Mouse (Mus musculus) hindbrain, embryonic 15.5 days (tissue): Measurements from ENCODE around the gene Sfxn5. TPM values are rescaled to one million over a fixed set of nuclear protein-coding genes. Genes with fewer than 3 reads are reported as not detected.

ENCODE experiments used
- ATAC-seq: fragments of 200-750 bp; cut with Nextera tagmentation; 2 replicates; pipeline ENCODE4 v1.8.0; 2017; ENCODE audit warnings: low read depth, moderate number of reproducible peaks, moderate TSS enrichment; ENCODE audit not compliant: low FRiP score
- H3K27ac ChIP-seq: fragments of 300-500 bp; sonication (generic); replicated peaks from 2 replicates; pipeline ENCODE4 v1.5.1; 2015; ENCODE audit warnings: mild to moderate bottlenecking, inconsistent platforms
- H3K27me3 ChIP-seq: fragments of 300-500 bp; sonication (generic); 2 replicates; pipeline ENCODE4 v1.6.1; 2015; ENCODE audit warnings: control low read depth, inconsistent platforms
- H3K36me3 ChIP-seq: fragments of 300-500 bp; sonication (generic); 2 replicates; pipeline ENCODE4 v1.6.1; 2015; ENCODE audit warnings: control low read depth, inconsistent platforms
- H3K4me1 ChIP-seq: fragments of 300-500 bp; sonication (generic); replicated peaks from 2 replicates; pipeline ENCODE4 v1.6.1; 2015; ENCODE audit warnings: control low read depth, inconsistent platforms
- H3K4me2 ChIP-seq: fragments of 300-500 bp; sonication (generic); 2 replicates; pipeline ENCODE4 v1.6.1; 2015; ENCODE audit warnings: moderate library complexity, mild to moderate bottlenecking, inconsistent platforms
- H3K4me3 ChIP-seq: fragments of 300-500 bp; sonication (generic); 2 replicates; pipeline ENCODE4 v1.5.1; 2015; ENCODE audit warnings: mild to moderate bottlenecking, inconsistent platforms
- H3K9ac ChIP-seq: fragments of 300-500 bp; sonication (generic); 2 replicates; pipeline ENCODE4 v1.6.1; 2015; ENCODE audit warnings: inconsistent platforms
- H3K9me3 ChIP-seq: fragments of 300-500 bp; sonication (generic); 2 replicates; pipeline ENCODE4 v1.6.1; 2016; ENCODE audit warnings: control low read depth, inconsistent platforms
- WGBS: fragments of 180-500 bp; shearing (Covaris S2); methylation state at CpG from one replicate; pipeline ENCODE4 v1.1.7; 2015; 5-methylcytosine and 5-hydroxymethylcytosine counted together
- polyA plus RNA-seq: library from polyadenylated mRNA; unstranded; fragments of >200 nt; fragmentation: Nextera tagmentation; extraction: Ambion mirVana; gene quantifications from 2 replicates; pipeline ENCODE4 v1.2.1, GENCODE M21; 2015

The Sfxn5 gene
- polyA plus RNA-seq, 1 experiment from 2014 or later, result 43.1 TPM

DNA sequence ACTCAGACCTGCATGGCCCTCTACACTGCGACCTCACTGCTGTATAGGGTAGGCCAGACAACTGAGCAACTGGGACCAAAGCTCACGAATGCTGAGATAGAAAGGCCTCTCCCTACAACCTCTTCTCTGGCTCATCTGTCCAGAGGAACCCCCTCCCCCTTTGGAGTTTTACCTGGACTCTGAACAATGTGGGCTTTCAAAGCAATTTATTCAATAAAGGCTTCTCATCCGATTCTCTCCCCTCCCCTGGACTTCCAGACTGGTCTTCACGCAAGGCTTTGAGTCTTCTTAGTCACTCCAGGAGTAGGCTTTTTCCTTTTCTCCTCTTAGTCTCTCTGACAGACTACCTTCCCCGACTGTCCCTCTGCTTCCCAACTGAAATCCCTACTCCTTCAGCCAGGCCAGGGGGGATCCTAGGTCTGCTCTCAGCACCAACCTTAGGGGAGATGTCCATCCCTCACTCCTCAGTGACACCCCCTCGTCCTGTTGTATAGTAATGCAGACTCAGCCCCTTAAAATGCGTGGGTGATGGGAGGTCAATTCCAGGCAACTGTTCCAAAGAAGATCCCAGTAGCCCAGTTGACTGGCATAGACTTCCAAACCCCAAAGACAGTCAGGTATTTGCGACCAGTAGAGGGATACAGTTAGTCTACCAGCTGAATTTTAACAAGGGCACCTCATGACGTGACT, 141.3 kb downstream of the Sfxn5 start:
- WGBS, result 12% methylated on average over 9 of the region's 9 CpGs
- Histone ChIP-seq H3K27ac (no peak overlapping the region), H3K9ac (no peak overlapping the region), H3K9me3 (no peaks in the 10 kb centered on the region), H3K4me1 (peaks cover 36% of the 10 kb centered on the region), H3K27me3 (peaks cover 67% of the 10 kb centered on the region), H3K36me3 (no peaks in the 10 kb centered on the region), H3K4me3 (no peak overlapping the region), H3K4me2 (no peak overlapping the region)
- ATAC-seq, result no peak

DNA sequence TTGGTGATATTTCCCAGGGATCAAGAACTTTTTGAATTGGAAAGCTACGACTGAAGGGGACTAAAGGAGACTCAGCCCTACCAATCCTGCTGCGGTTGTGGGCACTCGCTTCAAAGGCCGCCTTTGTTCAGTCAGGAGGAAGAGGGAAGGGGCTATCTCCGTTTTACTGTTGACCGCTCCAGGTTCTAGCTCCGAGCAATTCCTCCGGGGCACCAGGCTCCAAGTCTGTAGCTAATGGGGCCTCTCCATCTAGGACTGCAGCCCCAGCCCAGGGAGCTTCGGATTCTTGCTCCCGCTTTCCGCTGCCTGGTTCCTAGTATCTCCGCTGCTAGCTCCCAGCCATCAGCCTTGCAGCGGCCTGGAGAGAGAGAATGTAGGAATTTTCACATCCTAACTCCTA, 142.6 kb downstream of the Sfxn5 start:
- no peak overlapping the region for H3K27ac ChIP-seq
- peaks cover 45% of the 10 kb centered on the region for H3K4me1 ChIP-seq
- 2% methylated on average over 13 of the region's 13 CpGs for WGBS

DNA sequence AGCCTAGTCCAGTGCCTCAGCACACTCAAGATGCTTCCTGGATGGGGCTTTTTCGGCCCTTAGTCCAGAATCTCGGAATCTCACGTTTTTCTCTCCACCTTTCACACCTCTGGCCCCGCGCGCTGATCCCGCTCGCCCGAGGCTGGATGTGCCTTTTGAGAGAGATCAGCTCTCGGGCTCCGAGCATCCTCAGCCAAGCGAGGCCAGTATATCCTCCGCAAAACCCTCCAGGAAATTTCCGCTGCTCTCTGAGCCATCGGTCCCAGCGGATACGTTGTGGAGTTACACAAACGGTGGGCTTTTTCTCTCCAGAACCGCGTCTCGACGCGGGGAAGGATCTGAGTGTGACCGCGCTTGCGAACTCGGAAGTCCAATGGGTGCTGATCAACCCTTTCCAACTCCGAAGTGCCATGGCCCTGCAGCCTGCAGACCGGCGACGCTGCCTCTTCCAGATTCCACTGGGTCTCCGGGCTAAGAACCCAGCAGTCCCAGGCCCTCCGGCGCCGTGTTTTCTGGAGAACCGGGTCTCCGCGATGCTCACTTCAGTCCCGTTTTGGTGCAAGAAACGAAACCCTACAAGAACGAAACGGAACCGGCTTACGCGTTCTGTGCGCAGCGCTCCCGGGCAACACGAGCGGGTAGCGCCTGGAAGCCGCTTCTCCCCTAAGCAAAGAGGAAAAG, 143.2 kb downstream of the Sfxn5 start:
- ATAC-seq, result no peak
- Histone ChIP-seq H3K4me3 (peak overlapping the region; percentile 22), H3K27ac (no peak overlapping the region), H3K4me2 (peak overlapping the region; percentile 41), H3K9me3 (no peaks in the 10 kb centered on the region), H3K27me3 (peaks cover 56% of the 10 kb centered on the region), H3K4me1 (peaks cover 45% of the 10 kb centered on the region), H3K36me3 (no peaks in the 10 kb centered on the region), H3K9ac (no peak overlapping the region)
- WGBS, result under 1% methylated on average over 52 of the region's 52 CpGs

More for the DNA sequence above, 142.6 kb downstream of the Sfxn5 start:
- Histone ChIP-seq H3K9me3 (no peaks in the 10 kb centered on the region), H3K27me3 (peaks cover 61% of the 10 kb centered on the region), H3K4me3 (peak overlapping the region; percentile 22), H3K36me3 (no peaks in the 10 kb centered on the region), H3K9ac (no peak overlapping the region), H3K4me2 (peak overlapping the region; percentile 41)
- no peak for ATAC-seq

DNA sequence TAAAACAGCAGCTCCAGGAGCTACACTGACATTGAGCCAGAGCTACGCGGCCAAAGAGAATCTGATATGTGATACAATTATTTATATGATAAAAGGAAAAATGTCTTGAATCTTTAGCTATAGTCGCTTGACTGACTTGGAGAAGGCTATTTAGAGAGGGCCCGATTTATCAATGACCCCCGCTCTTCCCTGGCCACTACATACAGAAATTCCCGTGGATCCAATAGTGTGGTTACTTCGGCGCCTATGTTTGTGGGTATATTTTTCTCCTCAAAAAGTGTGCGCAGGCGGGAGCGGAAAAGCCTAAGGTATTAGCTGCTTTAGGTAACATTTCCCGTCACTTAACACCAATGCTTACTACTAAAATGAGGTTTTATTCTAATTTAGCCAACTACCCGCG, 143.9 kb downstream of the Sfxn5 start:
- ATAC-seq, result no peak
- no peak overlapping the region for H3K4me2 ChIP-seq
- 5% methylated on average over 14 of the region's 14 CpGs for WGBS
- H3K36me3 ChIP-seq, result no peaks in the 10 kb centered on the region
- no peaks in the 10 kb centered on the region for H3K9me3 ChIP-seq
- H3K27ac ChIP-seq, result no peak overlapping the region
- no peak overlapping the region for H3K9ac ChIP-seq
- H3K4me1 ChIP-seq, result peaks cover 45% of the 10 kb centered on the region
- no peak overlapping the region for H3K4me3 ChIP-seq
- peaks cover 53% of the 10 kb centered on the region for H3K27me3 ChIP-seq

DNA sequence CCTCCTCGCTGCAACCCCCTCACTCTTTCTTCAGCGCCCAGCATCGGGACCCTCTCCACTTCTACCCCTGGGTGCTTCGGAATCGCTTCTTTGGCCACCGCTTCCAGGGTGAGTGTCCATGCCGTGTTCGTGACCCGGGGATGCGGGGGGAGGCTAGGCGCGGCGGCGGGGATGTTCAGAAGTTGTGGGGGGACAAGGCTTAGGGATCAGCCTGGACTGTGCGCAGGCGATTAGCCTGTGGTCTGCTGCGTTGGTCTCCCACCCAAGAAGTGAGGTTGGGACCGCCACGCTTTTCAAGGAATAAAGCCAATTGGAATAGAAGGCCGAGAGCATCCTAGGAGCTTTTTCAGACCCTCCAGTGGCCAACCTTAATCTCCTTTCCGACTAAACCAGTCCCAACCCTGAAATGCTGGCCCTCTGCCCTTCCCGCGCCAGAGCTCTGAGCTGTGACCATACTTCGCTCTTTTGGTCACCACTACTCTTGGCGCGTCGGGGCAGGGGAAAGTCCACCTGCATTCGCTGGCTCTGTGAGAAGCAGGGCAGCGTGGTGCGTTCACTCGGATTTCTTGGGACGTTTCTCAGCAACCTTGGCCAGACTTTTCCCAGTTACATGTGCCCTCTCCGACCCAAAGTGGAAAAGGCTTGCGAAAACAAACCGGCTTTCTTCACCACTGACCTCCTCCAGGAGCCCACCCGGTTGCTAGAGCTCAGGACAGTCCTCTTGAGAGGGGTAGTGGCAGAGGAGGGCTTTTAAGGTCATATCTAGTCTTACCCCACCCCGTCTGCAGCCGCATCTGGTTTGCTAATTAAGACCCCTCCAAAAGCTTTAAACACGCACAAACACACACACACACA, 144.7 kb downstream of the Sfxn5 start:
- Histone ChIP-seq H3K27me3 (peaks cover 53% of the 10 kb centered on the region), H3K36me3 (no peaks in the 10 kb centered on the region), H3K4me1 (peaks cover 40% of the 10 kb centered on the region), H3K27ac (no peak overlapping the region), H3K4me3 (peak overlapping the region; percentile 31), H3K9me3 (no peaks in the 10 kb centered on the region), H3K9ac (no peak overlapping the region), H3K4me2 (peak overlapping the region; percentile 65)
- 1% methylated on average over 39 of the region's 39 CpGs for WGBS
- no peak for ATAC-seq

DNA sequence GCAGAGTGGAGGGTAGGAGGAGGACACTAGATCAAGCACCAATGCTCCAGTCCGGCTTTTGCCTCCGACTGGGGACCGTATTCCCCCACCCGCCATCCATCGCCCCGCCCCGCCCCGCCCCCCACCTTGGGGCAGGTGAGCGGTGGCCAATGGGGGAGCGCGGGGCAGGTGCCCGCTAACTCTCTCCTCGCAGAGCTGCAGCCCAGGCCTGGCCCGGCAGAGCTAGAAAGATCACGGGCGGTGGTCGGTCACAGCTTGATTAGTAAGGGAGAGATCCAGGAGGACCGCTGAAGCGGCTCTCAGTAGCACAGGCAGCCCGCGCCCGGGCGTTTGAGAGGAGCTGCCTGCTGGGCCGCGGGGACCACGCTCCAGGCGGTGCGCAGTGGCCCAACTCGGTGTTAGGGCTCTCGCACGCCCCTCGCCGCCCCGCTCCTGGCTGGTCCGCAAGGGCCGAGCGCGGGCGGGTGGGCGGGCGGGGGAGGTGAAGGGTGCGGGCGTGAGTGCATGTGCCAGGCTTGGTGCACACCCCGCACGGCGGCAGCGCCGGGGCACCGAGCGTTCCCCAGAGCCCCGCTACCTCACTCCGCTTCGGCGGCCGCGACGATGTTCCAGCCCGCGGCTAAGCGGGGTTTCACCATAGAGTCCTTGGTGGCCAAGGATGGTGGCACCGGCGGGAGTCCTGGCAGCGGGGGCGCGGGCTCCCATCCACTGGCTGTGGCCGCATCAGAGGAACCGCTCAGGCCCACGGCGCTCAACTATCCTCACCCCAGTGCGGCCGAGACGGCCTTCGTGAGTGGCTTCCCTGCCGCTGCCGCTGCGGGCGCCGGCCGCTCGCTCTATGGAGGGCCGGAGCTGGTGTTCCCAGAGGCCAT, 145.6 kb downstream of the Sfxn5 start, which contains the start of gene Emx1:
Emx1 (plus strand) TSS at position 99 of the 872 bp plus-strand sequence.
- H3K27me3 ChIP-seq, result peaks cover 50% of the 10 kb centered on the region
- H3K9me3 ChIP-seq, result no peaks in the 10 kb centered on the region
- ATAC-seq, result peak; percentile 36; the same call in 1 of the 2 replicates
- peaks cover 40% of the 10 kb centered on the region for H3K4me1 ChIP-seq
- peak within 1 kb of the TSS; percentile 65 for H3K4me2 ChIP-seq
- no peak within 1 kb of the TSS for H3K27ac ChIP-seq
- H3K4me3 ChIP-seq, result peak within 1 kb of the TSS; percentile 31
- 0% methylated on average over 66 of the region's 81 CpGs for WGBS
- no peak within 1 kb of the TSS for H3K9ac ChIP-seq
- no peaks in the 10 kb centered on the region for H3K36me3 ChIP-seq

DNA sequence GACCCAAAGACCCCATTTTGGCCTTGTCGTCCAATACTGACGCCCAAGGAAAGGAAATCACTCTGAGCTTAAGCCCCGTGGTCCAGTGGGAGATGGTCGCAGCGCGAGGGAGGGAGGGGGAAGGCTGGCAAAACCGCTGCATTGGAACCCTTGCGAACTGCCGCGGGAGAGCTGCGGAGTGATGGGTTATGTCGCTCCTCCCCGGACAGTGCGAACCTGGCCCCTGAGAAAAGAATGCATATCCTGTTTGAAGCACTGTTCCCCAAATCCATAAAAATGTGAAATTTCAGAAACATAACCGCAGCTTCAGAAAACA, 146.5 kb downstream of the Sfxn5 start:
- no peak overlapping the region for H3K27ac ChIP-seq
- no peak overlapping the region for H3K9ac ChIP-seq
- H3K36me3 ChIP-seq, result no peaks in the 10 kb centered on the region
- H3K4me2 ChIP-seq, result no peak overlapping the region
- peaks cover 40% of the 10 kb centered on the region for H3K4me1 ChIP-seq
- H3K27me3 ChIP-seq, result peaks cover 41% of the 10 kb centered on the region
- under 1% methylated on average over 15 of the region's 15 CpGs for WGBS
- no peak for ATAC-seq
- no peak overlapping the region for H3K4me3 ChIP-seq
- no peaks in the 10 kb centered on the region for H3K9me3 ChIP-seq

DNA sequence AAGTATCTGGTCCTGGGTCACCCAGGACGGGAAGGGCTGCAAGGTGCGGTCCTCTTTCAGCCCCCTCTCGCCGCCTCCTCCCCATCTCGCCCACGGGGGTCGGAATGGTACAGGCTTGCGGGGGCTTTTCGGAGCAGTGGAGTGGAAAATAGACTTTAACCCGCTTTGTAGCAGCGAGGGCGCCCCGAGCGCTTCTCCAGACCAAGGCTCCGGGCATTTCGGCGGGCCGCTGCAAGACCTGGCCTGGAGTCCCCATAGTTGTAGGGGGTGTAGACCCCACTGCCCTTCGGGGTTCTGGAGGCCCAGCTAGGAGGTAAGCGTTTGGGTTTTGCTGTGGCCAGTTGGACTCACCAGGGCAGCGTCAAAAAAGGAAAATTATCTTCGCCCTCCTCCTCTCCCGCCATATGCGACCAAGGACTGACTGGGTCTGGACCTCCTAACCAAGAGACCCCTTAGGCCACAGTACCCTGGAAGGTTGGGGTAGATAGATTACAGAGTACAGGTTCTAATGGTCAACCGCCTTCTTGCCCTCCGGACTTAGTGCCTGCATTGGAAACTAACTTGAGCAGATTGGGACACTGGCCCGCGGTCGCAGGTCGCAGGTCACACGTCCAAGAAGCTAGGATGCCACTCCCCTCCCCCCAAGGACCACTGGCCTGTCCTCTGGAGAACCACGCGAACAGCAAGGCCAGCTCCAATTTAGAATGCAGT, 147.0 kb downstream of the Sfxn5 start:
- WGBS, result 1% methylated on average over 33 of the region's 33 CpGs
- Histone ChIP-seq H3K9me3 (no peaks in the 10 kb centered on the region), H3K4me2 (peak overlapping the region; percentile 26; the same call in 1 of the 2 replicates), H3K36me3 (no peaks in the 10 kb centered on the region), H3K4me1 (peaks cover 40% of the 10 kb centered on the region), H3K4me3 (no peak overlapping the region), H3K9ac (no peak overlapping the region), H3K27ac (no peak overlapping the region), H3K27me3 (peaks cover 39% of the 10 kb centered on the region)
- no peak for ATAC-seq

DNA sequence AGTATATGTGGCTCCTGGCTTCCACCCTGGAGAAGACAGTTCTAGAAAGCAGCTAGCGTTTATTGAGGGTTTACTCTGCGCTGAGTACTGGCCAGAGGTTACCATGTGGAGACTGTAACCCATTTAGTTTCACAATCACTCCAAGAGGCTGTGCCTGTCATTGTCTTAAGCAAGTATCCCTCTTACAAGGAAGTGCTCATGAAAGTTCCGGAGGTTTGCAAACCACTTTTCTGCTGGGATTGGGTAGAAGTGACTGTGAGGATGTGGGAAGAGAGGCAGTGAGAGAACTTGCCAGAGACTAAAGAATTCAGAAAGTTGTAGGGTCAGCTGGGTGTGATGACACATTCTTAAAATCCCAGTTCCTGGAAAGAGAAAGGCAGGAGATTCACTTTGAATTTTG, 149.3 kb downstream of the Sfxn5 start:
- peaks cover 28% of the 10 kb centered on the region for H3K27me3 ChIP-seq
- no peaks in the 10 kb centered on the region for H3K9me3 ChIP-seq
- WGBS, result 59% methylated on average over 3 of the region's 3 CpGs
- no peak overlapping the region for H3K27ac ChIP-seq
- ATAC-seq, result no peak
- H3K36me3 ChIP-seq, result no peaks in the 10 kb centered on the region
- no peak overlapping the region for H3K4me2 ChIP-seq
- no peak overlapping the region for H3K9ac ChIP-seq
- H3K4me3 ChIP-seq, result no peak overlapping the region
- peaks cover 27% of the 10 kb centered on the region for H3K4me1 ChIP-seq

DNA sequence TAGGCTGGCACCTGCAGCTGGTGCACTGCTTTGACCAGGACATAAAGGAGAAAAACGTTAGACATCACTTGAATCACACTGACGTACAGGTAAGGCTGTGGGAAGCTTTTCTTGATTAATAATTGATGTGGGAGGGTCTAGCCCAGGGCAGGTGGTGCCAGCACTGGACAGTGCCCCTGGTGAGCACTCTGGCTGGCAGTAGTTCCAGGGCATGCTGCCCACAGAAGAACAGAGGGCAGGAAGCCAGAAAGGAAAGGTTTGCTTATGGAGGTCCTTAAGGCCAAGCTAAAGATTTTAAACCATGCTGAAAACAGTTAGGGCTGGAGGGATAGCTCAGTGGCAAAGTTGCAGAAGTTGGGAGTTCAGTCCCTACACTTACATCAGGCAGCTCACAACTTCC, 153.2 kb downstream of the Sfxn5 start:
- H3K9ac ChIP-seq, result no peak overlapping the region
- H3K4me3 ChIP-seq, result no peak overlapping the region
- no peak for ATAC-seq
- H3K4me2 ChIP-seq, result no peak overlapping the region
- H3K36me3 ChIP-seq, result no peaks in the 10 kb centered on the region
- no peaks in the 10 kb centered on the region for H3K9me3 ChIP-seq
- H3K27me3 ChIP-seq, result peaks cover 20% of the 10 kb centered on the region
- no peaks in the 10 kb centered on the region for H3K4me1 ChIP-seq
- H3K27ac ChIP-seq, result no peak overlapping the region
- WGBS, result 64% methylated on average over 2 of the region's 2 CpGs

DNA sequence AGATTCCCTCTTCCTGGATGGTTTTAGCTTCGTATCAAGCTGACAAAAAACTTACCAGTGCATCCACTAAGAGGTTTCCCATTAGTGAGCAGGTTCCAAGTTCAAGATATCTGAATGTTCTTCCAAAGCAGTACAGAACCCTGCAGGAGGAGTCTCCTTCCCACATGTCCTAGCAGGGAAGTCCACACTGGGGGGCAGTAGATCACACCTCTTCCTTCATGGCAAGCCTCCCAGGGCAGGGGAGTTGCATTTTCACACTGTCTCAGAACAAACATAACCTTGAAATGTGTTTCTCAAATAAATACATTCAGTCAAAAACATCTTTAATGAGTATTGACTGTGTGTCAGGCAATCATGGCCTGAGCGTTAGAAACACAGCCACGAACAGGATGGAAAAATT, 153.7 kb downstream of the Sfxn5 start:
- Histone ChIP-seq H3K27me3 (peaks cover 18% of the 10 kb centered on the region), H3K27ac (no peak overlapping the region), H3K36me3 (no peaks in the 10 kb centered on the region), H3K4me2 (no peak overlapping the region), H3K9ac (no peak overlapping the region), H3K4me1 (no peaks in the 10 kb centered on the region), H3K4me3 (no peak overlapping the region), H3K9me3 (no peaks in the 10 kb centered on the region)
- 81% methylated on average over 3 of the region's 3 CpGs for WGBS
- no peak for ATAC-seq
